Mouse (Mus musculus) C2C12 (cell line): ENCODE measurements around the gene Optc.

ENCODE experiments used
- CEBPB ChIP-seq: IDR thresholded peaks from one replicate; pipeline ENCODE4 v1.6.1; 2011; ENCODE audit warnings: low read depth, mild to moderate bottlenecking, control low read depth, moderate library complexity
- CTCF ChIP-seq: IDR thresholded peaks from one replicate; pipeline ENCODE4 v1.5.1; 2011; ENCODE audit not compliant: control insufficient read depth, insufficient read depth, insufficient read length

DNA sequence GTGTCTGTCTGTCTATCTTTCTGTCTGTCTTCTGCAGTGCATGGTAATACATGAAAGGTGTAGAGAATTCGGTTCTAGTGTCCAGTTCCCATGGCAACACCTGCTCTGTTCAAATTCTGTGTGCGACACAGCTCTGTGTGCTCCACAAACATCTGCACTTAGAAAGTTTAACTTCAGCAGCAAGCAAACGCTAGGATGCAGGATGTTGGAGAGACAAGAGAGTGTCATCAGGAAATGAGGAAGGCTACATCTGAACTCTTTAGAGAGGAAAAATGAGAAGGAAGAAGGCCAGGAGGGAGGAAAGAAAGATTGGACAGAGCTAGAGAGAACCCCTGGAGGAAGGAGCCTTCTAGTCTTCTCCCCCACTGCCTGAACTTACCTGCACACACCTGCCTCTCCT is 13.1 kb upstream of the Optc start:
- no peak for TF ChIP-seq CEBPB
- no peak for TF ChIP-seq CTCF
